Mouse (Mus musculus) forebrain, embryonic 12.5 days (tissue): ENCODE measurements around the gene Gfra4. TPM values are rescaled to one million over a fixed set of nuclear protein-coding genes. Genes with fewer than 3 reads are reported as not detected.

Source experiments
- ATAC-seq: fragments of 200-750 bp; cut with Nextera tagmentation; 2 replicates; pipeline ENCODE4 v1.8.0; 2017; ENCODE audit warnings: moderate TSS enrichment; ENCODE audit not compliant: low FRiP score
- H3K27ac ChIP-seq: fragments of 300-500 bp; sonication (generic); 2 replicates; pipeline ENCODE4 v1.5.1; 2016; ENCODE audit warnings: mild to moderate bottlenecking
- H3K27me3 ChIP-seq: fragments of 300-500 bp; sonication (generic); 2 replicates; pipeline ENCODE4 v1.6.1; 2016; ENCODE audit warnings: mild to moderate bottlenecking
- H3K36me3 ChIP-seq: fragments of 300-500 bp; sonication (generic); replicated peaks from 2 replicates; pipeline ENCODE4 v1.6.1; 2016; ENCODE audit warnings: mild to moderate bottlenecking
- H3K4me1 ChIP-seq: fragments of 300-500 bp; sonication (generic); 2 replicates; pipeline ENCODE4 v1.6.1; 2016
- H3K4me2 ChIP-seq: fragments of 300-500 bp; sonication (generic); 2 replicates; pipeline ENCODE4 v1.6.1; 2016; ENCODE audit warnings: mild to moderate bottlenecking, moderate library complexity
- H3K4me3 ChIP-seq: fragments of 300-500 bp; sonication (generic); replicated peaks from 2 replicates; pipeline ENCODE4 v1.5.1; 2016; ENCODE audit warnings: mild to moderate bottlenecking
- H3K9ac ChIP-seq: fragments of 300-500 bp; sonication (generic); 2 replicates; pipeline ENCODE4 v1.6.1; 2016; ENCODE audit warnings: mild to moderate bottlenecking
- H3K9me3 ChIP-seq: fragments of 300-500 bp; sonication (generic); 2 replicates; pipeline ENCODE4 v1.6.1; 2016
- WGBS: fragments of 180-500 bp; shearing (Covaris S2); methylation state at CpG from one replicate; pipeline ENCODE4 v1.1.7; 2016; 5-methylcytosine and 5-hydroxymethylcytosine counted together
- microRNA-seq: library from miRNA; unstranded; fragments of <30 nt; microRNA quantifications from one replicate; pipeline ENCODE4, GENCODE M21; 2017
- polyA plus RNA-seq: library from polyadenylated mRNA; unstranded; fragments of >200 nt; fragmentation: Nextera tagmentation; extraction: Ambion mirVana; gene quantifications from 2 replicates; pipeline ENCODE4 v1.2.1, GENCODE M21; 2016

The Gfra4 gene
- polyA plus RNA-seq, 1 experiment from 2014 or later = 7.6 TPM

DNA sequence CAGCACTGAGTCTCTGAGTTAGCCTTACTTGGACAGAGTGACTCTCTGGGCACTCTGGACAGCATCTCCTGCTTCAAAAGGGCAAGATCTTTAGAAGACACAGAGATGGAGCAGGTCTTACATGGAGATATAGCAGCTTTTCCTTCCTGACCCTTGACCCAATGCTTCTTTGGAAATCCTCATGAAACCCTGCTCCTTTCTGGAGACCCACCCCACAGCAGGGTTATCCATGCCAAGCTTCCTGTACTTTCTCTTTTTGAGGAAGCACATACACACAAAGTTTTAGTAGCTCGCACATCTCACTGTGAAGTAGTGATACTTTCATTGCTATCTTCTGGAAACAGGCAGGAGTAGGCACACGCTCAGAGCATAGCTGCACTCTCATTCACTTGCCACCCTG, 17.7 kb downstream of the Gfra4 start:
- no peaks in the 10 kb centered on the region for H3K27me3 ChIP-seq
- H3K27ac ChIP-seq = no peak overlapping the region
- 91% methylated on average over 2 of the region's 2 CpGs for WGBS
- H3K9me3 ChIP-seq = no peaks in the 10 kb centered on the region
- no peak overlapping the region for H3K9ac ChIP-seq
- peaks cover 48% of the 10 kb centered on the region for H3K36me3 ChIP-seq
- no peaks in the 10 kb centered on the region for H3K4me1 ChIP-seq
- ATAC-seq = no peak
- H3K4me3 ChIP-seq = no peak overlapping the region
- no peak overlapping the region for H3K4me2 ChIP-seq

DNA sequence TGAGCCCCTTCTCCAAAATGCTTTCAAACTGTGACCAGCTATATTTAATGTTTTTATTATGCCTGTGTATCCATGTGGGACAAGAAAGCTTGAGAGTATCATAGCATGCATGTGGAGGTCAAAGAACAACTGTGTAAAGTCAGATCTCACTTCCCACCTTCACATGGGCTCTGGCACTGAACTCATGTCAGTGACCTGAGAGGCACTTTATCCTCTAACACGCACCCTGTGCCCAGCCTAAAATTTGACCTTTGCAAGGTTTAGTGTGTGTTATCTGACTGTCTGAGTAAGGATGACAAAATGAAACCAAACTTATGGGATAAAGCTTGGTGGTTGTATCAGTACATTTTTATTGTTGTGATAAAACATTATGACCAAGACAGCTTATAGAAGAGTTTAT, 32.3 kb downstream of the Gfra4 start:
- ATAC-seq = no peak
- Histone ChIP-seq H3K36me3 (peaks cover 30% of the 10 kb centered on the region), H3K27me3 (no peaks in the 10 kb centered on the region), H3K9ac (no peak overlapping the region), H3K4me1 (no peaks in the 10 kb centered on the region), H3K9me3 (no peaks in the 10 kb centered on the region), H3K4me3 (no peak overlapping the region), H3K27ac (no peak overlapping the region), H3K4me2 (no peak overlapping the region)
- 82% methylated on average over 1 of the region's 1 CpGs for WGBS

- ATAC-seq = no peak
- WGBS = 95% methylated on average over 2 of the region's 2 CpGs
Observed at GRCm38 (mm10) chr2:131009123-131009522, 33.8 kb downstream of the Gfra4 start.

GRCm38 (mm10) chr2:130992818-130993217, 50.1 kb downstream of the Gfra4 start:
- no peak for ATAC-seq
- Histone ChIP-seq H3K27ac (no peak overlapping the region), H3K4me1 (no peaks in the 10 kb centered on the region), H3K9me3 (no peaks in the 10 kb centered on the region), H3K9ac (no peak overlapping the region), H3K4me3 (no peak overlapping the region), H3K27me3 (no peaks in the 10 kb centered on the region), H3K4me2 (no peak overlapping the region), H3K36me3 (peaks cover 6% of the 10 kb centered on the region; the same call in 1 of the 2 replicates)
- 97% methylated on average over 2 of the region's 2 CpGs for WGBS

More at GRCm38 (mm10) chr2:131009123-131009522, 33.8 kb downstream of the Gfra4 start:
- H3K4me1 ChIP-seq = no peaks in the 10 kb centered on the region
- H3K9ac ChIP-seq = no peak overlapping the region
- H3K4me2 ChIP-seq = no peak overlapping the region
- no peaks in the 10 kb centered on the region for H3K27me3 ChIP-seq
- H3K9me3 ChIP-seq = no peaks in the 10 kb centered on the region
- peaks cover 33% of the 10 kb centered on the region for H3K36me3 ChIP-seq
- no peak overlapping the region for H3K4me3 ChIP-seq
- no peak overlapping the region for H3K27ac ChIP-seq

Small RNA genes lying within 50 kb of the gene (microRNA-seq; reads per million reads assigned to microRNA genes)
- gene Mir6973b = not detected

Other genes with a start within 250 kb of the Gfra4 start
- 78.6 and 79.5 TPM in 2 replicates for gene 4930402H24Rik, start 136.7 kb downstream of the Gfra4 start, polyA plus RNA-seq
- gene Atrn, start 136.6 kb downstream of the Gfra4 start, polyA plus RNA-seq = 11.8 and 11.9 TPM in 2 replicates
- 0.97 and 1.5 TPM in 2 replicates for gene Adam33, start 20.7 kb upstream of the Gfra4 start, polyA plus RNA-seq
- gene Siglec1, start 43.7 kb upstream of the Gfra4 start, polyA plus RNA-seq = 0.06 and 0.09 TPM in 2 replicates
- gene Hspa12b, start 84.2 kb upstream of the Gfra4 start, polyA plus RNA-seq = 4.5 and 5.2 TPM in 2 replicates
- not detected in 2 replicates for gene Gm11037, start 90.4 kb upstream of the Gfra4 start, polyA plus RNA-seq
- 104 TPM in 2 replicates for gene 1700037H04Rik, start 117.0 kb upstream of the Gfra4 start, polyA plus RNA-seq
- 15.3 and 16.2 TPM in 2 replicates for gene Cenpb, start 137.0 kb upstream of the Gfra4 start, polyA plus RNA-seq
- 73.1 and 81.9 TPM in 2 replicates for gene Cdc25b, start 143.9 kb upstream of the Gfra4 start, polyA plus RNA-seq
- 10.2 and 12.1 TPM in 2 replicates for gene Spef1, start 144.2 kb upstream of the Gfra4 start, polyA plus RNA-seq
- gene Ap5s1, start 164.0 kb upstream of the Gfra4 start, polyA plus RNA-seq = 29.1 and 30.0 TPM in 2 replicates
- gene Mavs, start 191.0 kb upstream of the Gfra4 start, polyA plus RNA-seq = 11.3 and 13.2 TPM in 2 replicates
- 58.5 and 70.4 TPM in 2 replicates for gene Pank2, start 219.4 kb upstream of the Gfra4 start, polyA plus RNA-seq